Mouse (Mus musculus) MEL (cell line): ENCODE data around the gene Epc2. TPM values are rescaled to one million over a fixed set of nuclear protein-coding genes. Genes with fewer than 3 reads are reported as not detected.

ENCODE experiments used
- DNase-seq: peaks from one replicate; pipeline ENCODE4 v3.0.0; 2011; ENCODE audit warnings: low read depth, low spot score
- H3K27ac ChIP-seq: 2 replicates; pipeline ENCODE4 v1.5.1; 2012; ENCODE audit warnings: low read depth, mild to moderate bottlenecking, control low read depth, low read length, moderate library complexity; ENCODE audit not compliant: control insufficient read depth
- H3K27me3 ChIP-seq, 2 experiments: fragments of 150-350 bp in 1 of 2; sonication (generic) in 1 of 2; 2 replicates each; pipeline ENCODE4 v1.6.1; 2012; ENCODE audit warnings: low read length in 2 of 2, mild to moderate bottlenecking in 2 of 2, improper control_type of control experiment in 1 of 2, moderate library complexity in 1 of 2; ENCODE audit not compliant: insufficient read depth in 2 of 2, control insufficient read depth in 1 of 2
- H3K36me3 ChIP-seq, 2 experiments: 2 replicates each; pipeline ENCODE4 v1.6.1; 2012 to 2014; ENCODE audit warnings: low read length in 2 of 2, improper control_type of control experiment in 1 of 2, inconsistent platforms in 1 of 2, mild to moderate bottlenecking in 1 of 2; ENCODE audit not compliant: insufficient read depth in 2 of 2, control insufficient read depth in 1 of 2
- H3K4me1 ChIP-seq, 2 experiments: fragments of 150-350 bp in 1 of 2; sonication (generic) in 1 of 2; 2 replicates each; pipeline ENCODE4 v1.6.1; 2012; ENCODE audit warnings: low read length in 2 of 2, improper control_type of control experiment in 1 of 2, mild to moderate bottlenecking in 1 of 2; ENCODE audit not compliant: insufficient read depth in 2 of 2, control insufficient read depth in 1 of 2
- H3K4me3 ChIP-seq, 2 experiments: fragments of 150-350 bp in 1 of 2; sonication (generic) in 1 of 2; 2 replicates each; pipeline ENCODE4 v1.5.1; 2012; ENCODE audit warnings: low read depth in 2 of 2, low read length in 2 of 2, mild to moderate bottlenecking in 2 of 2, moderate library complexity in 2 of 2, control low read depth in 1 of 2, improper control_type of control experiment in 1 of 2; ENCODE audit not compliant: control insufficient read depth in 1 of 2, insufficient read depth in 1 of 2
- H3K79me2 ChIP-seq: 2 replicates; pipeline ENCODE4 v1.6.1; 2012; ENCODE audit warnings: mild to moderate bottlenecking, low read length, moderate library complexity; ENCODE audit not compliant: control insufficient read depth, poor library complexity, insufficient read depth
- H3K9ac ChIP-seq: 2 replicates; pipeline ENCODE4 v1.6.1; 2012; ENCODE audit warnings: low read depth, mild to moderate bottlenecking, control low read depth, low read length, moderate library complexity; ENCODE audit not compliant: control insufficient read depth, poor library complexity, severe bottlenecking
- H3K9me3 ChIP-seq: fragments of 150-350 bp; sonication (generic); replicated peaks from 2 replicates; pipeline ENCODE4 v1.6.1; 2012; ENCODE audit warnings: mild to moderate bottlenecking, low read length, improper control_type of control experiment, moderate library complexity; ENCODE audit not compliant: insufficient read depth
- CHD1 ChIP-seq: IDR thresholded peaks from 2 replicates; pipeline ENCODE4 v1.6.1; 2012; ENCODE audit warnings: low read depth, mild to moderate bottlenecking, inconsistent platforms, low read length, improper control_type of control experiment
- CHD2 ChIP-seq: IDR thresholded peaks from 2 replicates; pipeline ENCODE4 v1.6.1; 2011; ENCODE audit warnings: low read length, improper control_type of control experiment
- E2F4 ChIP-seq: IDR thresholded peaks from 2 replicates; pipeline ENCODE4 v1.6.1; 2011; ENCODE audit warnings: low read depth, low read length, improper control_type of control experiment, borderline replicate concordance
- ELF1 ChIP-seq: IDR thresholded peaks from 2 replicates; pipeline ENCODE4 v1.6.1; 2014; ENCODE audit warnings: low read depth, mild to moderate bottlenecking, inconsistent platforms, low read length, improper control_type of control experiment, moderate library complexity
- EP300 ChIP-seq, 2 experiments: IDR thresholded peaks; 2 replicates each; pipeline ENCODE4 v1.6.1; 2011; ENCODE audit warnings: improper control_type of control experiment in 2 of 2, low read length in 2 of 2, low read depth in 1 of 2, mild to moderate bottlenecking in 1 of 2
- ETS1 ChIP-seq: IDR thresholded peaks from 2 replicates; pipeline ENCODE4 v1.6.1; 2012; ENCODE audit warnings: low read depth, mild to moderate bottlenecking, inconsistent platforms, low read length, improper control_type of control experiment, moderate library complexity
- GATA1 ChIP-seq: IDR thresholded peaks from 2 replicates; pipeline ENCODE4 v1.6.1; 2011; ENCODE audit warnings: low read depth, low read length, improper control_type of control experiment
- JUND ChIP-seq: IDR thresholded peaks from 2 replicates; pipeline ENCODE4 v1.6.1; 2011; ENCODE audit warnings: low read depth, mild to moderate bottlenecking, improper control_type of control experiment, low read length
- MAX ChIP-seq: IDR thresholded peaks from 2 replicates; pipeline ENCODE4 v1.6.1; 2011; ENCODE audit warnings: low read length, improper control_type of control experiment
- MAZ ChIP-seq: IDR thresholded peaks from 2 replicates; pipeline ENCODE4 v1.6.1; 2012; ENCODE audit warnings: low read depth, mild to moderate bottlenecking, inconsistent platforms, low read length, improper control_type of control experiment
- MEF2A ChIP-seq: IDR thresholded peaks from 2 replicates; pipeline ENCODE4 v1.6.1; 2014; ENCODE audit warnings: low read depth, mild to moderate bottlenecking, inconsistent platforms, low read length, improper control_type of control experiment; ENCODE audit not compliant: poor library complexity, insufficient replicate concordance, severe bottlenecking; ENCODE audit errors: extremely low read depth
- MXI1 ChIP-seq: IDR thresholded peaks from 2 replicates; pipeline ENCODE4 v1.6.1; 2011; ENCODE audit warnings: mild to moderate bottlenecking, low read depth, low read length, improper control_type of control experiment
- MYB ChIP-seq: IDR thresholded peaks from 2 replicates; pipeline ENCODE4 v1.6.1; 2011; ENCODE audit warnings: mild to moderate bottlenecking, low read depth, low read length, improper control_type of control experiment
- MYC ChIP-seq: IDR thresholded peaks from 2 replicates; pipeline ENCODE4 v1.6.1; 2011; ENCODE audit warnings: low read depth, mild to moderate bottlenecking, low read length, improper control_type of control experiment, moderate library complexity
- NELFE ChIP-seq: IDR thresholded peaks from 2 replicates; pipeline ENCODE4 v1.6.1; 2011; ENCODE audit warnings: low read depth, low read length, improper control_type of control experiment
- NRF1 ChIP-seq: IDR thresholded peaks from 2 replicates; pipeline ENCODE4 v1.6.1; 2014; ENCODE audit warnings: low read depth, mild to moderate bottlenecking, inconsistent platforms, low read length, improper control_type of control experiment, moderate library complexity; ENCODE audit not compliant: poor library complexity, insufficient read depth, severe bottlenecking
- POLR2A ChIP-seq, 2 experiments: IDR thresholded peaks; 2 replicates each; pipeline ENCODE4 v1.6.1; 2011 to 2012; ENCODE audit warnings: low read length in 2 of 2, mild to moderate bottlenecking in 2 of 2, control low read depth in 1 of 2, improper control_type of control experiment in 1 of 2, low read depth in 1 of 2, moderate library complexity in 1 of 2; ENCODE audit not compliant: control insufficient read depth in 1 of 2, insufficient read depth in 1 of 2, poor library complexity in 1 of 2
- POLR2AphosphoS2 ChIP-seq: IDR thresholded peaks from 2 replicates; pipeline ENCODE4 v1.6.1; 2011; ENCODE audit warnings: low read length, improper control_type of control experiment
- POLR2AphosphoS5 ChIP-seq: IDR thresholded peaks from 2 replicates; pipeline ENCODE4 v1.6.1; 2012; ENCODE audit warnings: low read depth, borderline replicate concordance, mild to moderate bottlenecking, inconsistent platforms, low read length, moderate library complexity, mixed read lengths
- RAD21 ChIP-seq: IDR thresholded peaks from 2 replicates; pipeline ENCODE4 v1.6.1; 2011; ENCODE audit warnings: mild to moderate bottlenecking, low read depth, low read length, improper control_type of control experiment
- RCOR1 ChIP-seq: IDR thresholded peaks from 2 replicates; pipeline ENCODE4 v1.6.1; 2012; ENCODE audit warnings: low read depth, mild to moderate bottlenecking, inconsistent platforms, low read length, improper control_type of control experiment
- SIN3A ChIP-seq: IDR thresholded peaks from 2 replicates; pipeline ENCODE4 v1.6.1; 2012; ENCODE audit warnings: low read length, improper control_type of control experiment, inconsistent platforms
- SMC3 ChIP-seq: IDR thresholded peaks from 2 replicates; pipeline ENCODE4 v1.6.1; 2011; ENCODE audit warnings: low read depth, low read length, improper control_type of control experiment
- TAL1 ChIP-seq: IDR thresholded peaks from 2 replicates; pipeline ENCODE4 v1.6.1; 2012; ENCODE audit warnings: mild to moderate bottlenecking, inconsistent platforms, low read length, moderate library complexity, mixed read lengths
- TBP ChIP-seq: IDR thresholded peaks from 2 replicates; pipeline ENCODE4 v1.8.0; 2011; ENCODE audit warnings: low read depth, low read length, improper control_type of control experiment
- TCF12 ChIP-seq: IDR thresholded peaks from 2 replicates; pipeline ENCODE4 v1.6.1; 2014; ENCODE audit warnings: low read depth, mild to moderate bottlenecking, inconsistent platforms, low read length, improper control_type of control experiment, moderate library complexity
- UBTF ChIP-seq: IDR thresholded peaks from 2 replicates; pipeline ENCODE4 v1.6.1; 2012; ENCODE audit warnings: low read depth, mild to moderate bottlenecking, inconsistent platforms, low read length, improper control_type of control experiment, moderate library complexity, borderline replicate concordance; ENCODE audit not compliant: insufficient read depth
- USF1 ChIP-seq: IDR thresholded peaks from 2 replicates; pipeline ENCODE4 v1.6.1; 2014; ENCODE audit warnings: low read depth, mild to moderate bottlenecking, inconsistent platforms, low read length, improper control_type of control experiment, moderate library complexity
- USF2 ChIP-seq, 2 experiments: IDR thresholded peaks; 2 replicates each; pipeline ENCODE4 v1.6.1; 2011 to 2012; ENCODE audit warnings: improper control_type of control experiment in 2 of 2, low read length in 2 of 2, borderline replicate concordance in 1 of 2, inconsistent platforms in 1 of 2, low read depth in 1 of 2, mild to moderate bottlenecking in 1 of 2; ENCODE audit not compliant: insufficient read depth in 1 of 2
- ZMIZ1 ChIP-seq: IDR thresholded peaks from 2 replicates; pipeline ENCODE4 v1.6.1; 2012; ENCODE audit warnings: low read depth, mild to moderate bottlenecking, inconsistent platforms, low read length, improper control_type of control experiment, moderate library complexity
- ZNF384 ChIP-seq: IDR thresholded peaks from 2 replicates; pipeline ENCODE4 v1.6.1; 2012; ENCODE audit warnings: low read depth, mild to moderate bottlenecking, inconsistent platforms, low read length, improper control_type of control experiment
- polyA plus RNA-seq, 2 experiments: library from polyadenylated mRNA; stranded (reverse) in 1 of 2; unstranded in 1 of 2; fragments of >175 nt in 1 of 2; fragments of >200 nt in 1 of 2; gene quantifications; 2 replicates each; pipeline versions ENCODE4 v1.2.1 to v1.2.4; 2012; ENCODE audit warnings: low replicate concordance in 2 of 2, low read depth in 1 of 2; ENCODE audit not compliant: insufficient read length in 2 of 2, insufficient read depth in 1 of 2, missing spikeins in 1 of 2
- total RNA-seq: library from RNA; depleted of rRNA; stranded (reverse); fragments of 300-350 nt; gene quantifications from 2 replicates; pipeline ENCODE4 v1.2.3, GENCODE M21; 2012

The Epc2 gene
- total and polyA plus RNA-seq, 3 experiments: 14.3 to 15.4 TPM; not detected in 1

- no peak for TF ChIP-seq UBTF
- no peak for TF ChIP-seq MAX
- no peak for TF ChIP-seq POLR2AphosphoS2
- TF ChIP-seq POLR2AphosphoS5: no peak
- TF ChIP-seq USF2 (IDR thresholded peaks at IDR 0.05; ENCODE audit: borderline replicate concordance in 1 of 2, insufficient read depth in 1 of 2, low read depth in 1 of 2, low read length in 2 of 2): no peak
- no peak for TF ChIP-seq NRF1
- no peaks in the 10 kb centered on the region for H3K9me3 ChIP-seq
- no peak overlapping the region for H3K27ac ChIP-seq
- H3K27me3 ChIP-seq: no peaks in the 10 kb centered on the region
- no peaks in the 10 kb centered on the region for H3K4me1 ChIP-seq
- no peak overlapping the region for H3K4me3 ChIP-seq
- H3K79me2 ChIP-seq: peaks cover 29% of the 10 kb centered on the region
- no peak overlapping the region for H3K9ac ChIP-seq
- H3K36me3 ChIP-seq: peaks cover 0 to 2% of the 10 kb centered on the region in 2 experiments; a peak in 2 of 4 replicates
- no peak for DNase-seq
These were observed 32.1 kb downstream of the Epc2 start for GRCm38 (mm10) chr2:49483382-49483781.

GRCm38 (mm10) chr2:49501435-49501834 lies 50.1 kb downstream of the Epc2 start:
- Histone ChIP-seq H3K9me3 (no peaks in the 10 kb centered on the region), H3K9ac (no peak overlapping the region), H3K4me1 (peaks cover 5% of the 10 kb centered on the region in 2 experiments), H3K79me2 (peaks cover 3% of the 10 kb centered on the region), H3K36me3 (peaks cover 0 to 12% of the 10 kb centered on the region in 2 experiments; a peak in 2 of 4 replicates), H3K4me3 (no peak overlapping the region), H3K27me3 (no peaks in the 10 kb centered on the region), H3K27ac (no peak overlapping the region)
- peak; percentile 40 for DNase-seq
- TF ChIP-seq USF1: no peak
- no peak for TF ChIP-seq SMC3
- TF ChIP-seq MYC: 0 out of 2 replicates have a peak, but pooled peaks have one; percentile 66
- peak; percentile 50 for TF ChIP-seq SIN3A
- TF ChIP-seq POLR2AphosphoS2: no peak
- TF ChIP-seq ETS1: no peak; the same call in 1 of the 2 replicates
- no peak for TF ChIP-seq NRF1
- TF ChIP-seq POLR2AphosphoS5: no peak
- TF ChIP-seq EP300 (IDR thresholded peaks at IDR 0.05; ENCODE audit: low read depth in 1 of 2, low read length in 2 of 2): peak; percentile 3 to 61; a peak in 2 of 4 replicates
- TF ChIP-seq MAX: peak; percentile 49; the same call in 1 of the 2 replicates
- no peak for TF ChIP-seq JUND
- TF ChIP-seq MXI1: peak; percentile 73; the same call in 1 of the 2 replicates
- TF ChIP-seq USF2 (IDR thresholded peaks at IDR 0.05; ENCODE audit: borderline replicate concordance in 1 of 2, insufficient read depth in 1 of 2, low read depth in 1 of 2, low read length in 2 of 2): no peak
- TF ChIP-seq E2F4: no peak
- TF ChIP-seq POLR2A (IDR thresholded peaks at IDR 0.05; ENCODE audit: control insufficient read depth in 1 of 2, insufficient read depth in 1 of 2, low read depth in 1 of 2, low read length in 2 of 2, poor library complexity in 1 of 2): no peak
- no peak for TF ChIP-seq TCF12
- TF ChIP-seq RAD21: no peak
- TF ChIP-seq MYB: no peak
- no peak for TF ChIP-seq RCOR1
- no peak for TF ChIP-seq CHD2
- TF ChIP-seq MEF2A: no peak
- TF ChIP-seq CHD1: no peak
- no peak for TF ChIP-seq ELF1
- TF ChIP-seq ZNF384: no peak
- no peak for TF ChIP-seq MAZ
- no peak for TF ChIP-seq ZMIZ1
- TF ChIP-seq TAL1: no peak
- TF ChIP-seq UBTF: no peak
- no peak for TF ChIP-seq NELFE
- TF ChIP-seq GATA1: peak; percentile 81
- no peak for TF ChIP-seq TBP
